Mouse (Mus musculus): ENCODE results near the gene Synj2.

Gene Synj2

DNA sequence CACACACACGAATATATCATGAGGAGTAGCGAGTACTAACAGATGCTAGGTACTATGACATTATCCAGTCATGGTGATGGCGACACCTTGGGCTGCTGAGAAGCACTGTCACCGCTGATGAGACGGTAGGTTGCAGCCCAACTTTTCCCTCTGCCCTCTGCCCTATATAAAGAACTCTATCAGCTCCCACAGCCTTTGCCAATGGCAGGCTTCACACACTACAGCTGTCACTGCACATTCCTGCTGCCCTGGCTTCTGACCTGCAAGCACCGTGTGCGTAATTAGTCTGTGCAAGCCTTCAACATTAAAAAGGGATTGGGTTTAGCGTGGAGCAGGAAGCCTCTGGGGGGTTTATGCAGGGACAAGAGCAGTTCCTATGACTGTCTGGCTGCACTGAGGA, 121.7 kb downstream of the Synj2 start:
- DNase-seq, result no peak

DNA sequence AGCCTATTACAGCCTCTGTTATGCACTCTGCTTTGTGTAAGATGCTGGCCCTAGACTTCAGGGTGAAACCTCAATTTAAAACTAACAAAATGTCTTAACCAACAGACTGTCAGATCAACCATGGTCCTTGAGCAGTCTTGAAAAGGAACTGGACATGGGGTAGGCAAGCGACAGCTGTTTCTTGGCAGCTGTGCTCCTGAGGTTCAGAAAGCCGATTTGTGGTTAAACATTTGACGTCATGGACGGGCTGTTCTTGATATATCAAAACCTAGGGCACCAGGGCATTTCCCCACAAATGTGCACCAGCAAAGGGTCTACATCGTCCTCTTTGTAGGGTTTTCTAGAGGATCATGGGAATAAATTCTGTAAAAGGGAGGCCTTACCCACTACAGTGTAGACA, 122.5 kb downstream of the Synj2 start:
- DNase-seq, result no peak

DNA sequence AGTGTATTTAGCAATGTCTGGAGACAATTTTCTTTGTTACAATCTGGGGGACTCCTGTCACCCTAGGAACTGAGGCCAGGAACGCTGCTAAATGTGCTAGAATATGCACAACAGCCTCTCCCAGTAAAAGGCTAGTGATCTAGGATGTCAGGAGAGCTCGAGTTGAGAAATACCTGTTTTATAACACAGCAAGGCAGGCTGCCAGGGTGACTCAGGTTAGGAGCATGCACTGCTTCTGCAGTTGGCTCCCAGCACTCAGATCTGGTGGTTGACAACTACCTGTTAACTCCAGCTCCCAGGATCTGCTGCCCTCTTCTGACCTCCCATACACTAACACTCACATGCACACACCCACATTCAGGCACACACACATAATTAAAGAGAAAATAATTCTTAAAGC, 124.9 kb downstream of the Synj2 start:
- DNase-seq, result no peak

DNA sequence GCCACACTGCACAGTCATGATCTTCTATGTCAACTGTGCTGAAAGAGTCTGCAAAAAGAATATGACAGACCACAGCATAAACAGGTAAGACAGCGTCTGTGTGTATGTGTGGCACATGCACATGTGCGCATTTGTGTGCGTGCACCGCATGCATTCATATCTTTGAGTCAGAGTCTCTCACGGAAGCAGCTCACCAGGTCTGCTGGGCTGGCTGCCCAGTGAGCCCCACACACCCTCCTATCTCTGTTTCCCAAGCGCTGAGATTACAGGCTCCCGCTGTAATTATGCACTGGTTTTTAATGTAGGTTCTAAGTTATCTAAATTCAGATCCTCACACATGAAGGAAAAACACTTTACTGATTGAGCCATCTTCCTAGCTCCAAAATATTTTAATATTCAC, 126.5 kb downstream of the Synj2 start:
- DNase-seq, result no peak

DNA sequence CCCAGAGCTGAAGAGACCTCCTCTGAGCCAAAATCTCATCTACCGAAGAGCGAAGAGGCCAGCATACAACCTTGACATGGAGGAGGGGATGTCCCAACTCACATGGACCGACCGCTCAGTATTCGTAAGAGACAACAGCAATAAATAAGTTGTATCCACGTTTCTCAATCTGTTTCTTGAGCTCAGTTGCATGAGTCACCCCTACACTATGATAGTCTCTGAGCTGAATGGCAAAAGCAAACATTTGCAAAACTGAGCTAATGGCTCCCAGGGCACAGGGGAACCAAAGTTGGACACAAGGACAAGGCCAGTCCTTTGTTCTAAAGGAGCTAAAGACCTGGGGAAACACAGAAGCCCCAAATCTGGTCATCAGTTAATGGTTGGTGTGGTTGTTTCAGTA, 128.8 kb downstream of the Synj2 start:
- DNase-seq, result no peak

DNA sequence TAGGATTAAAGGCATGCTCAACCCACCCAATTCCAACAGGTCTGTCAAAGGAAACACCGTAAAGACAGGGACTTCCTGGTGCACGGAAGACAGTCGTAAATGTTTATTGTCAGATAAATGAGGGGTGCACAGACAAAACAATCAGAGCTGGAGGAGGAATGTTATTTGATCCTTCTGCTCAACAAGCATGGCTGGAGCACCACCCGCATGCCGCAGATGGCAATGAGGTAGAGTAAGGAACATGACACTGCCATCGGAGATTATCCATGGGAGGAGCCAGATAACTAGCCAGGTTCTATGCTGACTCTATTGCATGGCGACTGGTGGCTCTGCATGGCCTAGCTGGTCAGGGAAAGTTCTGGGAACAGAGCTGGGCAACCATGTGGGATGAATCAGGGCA, 132.3 kb downstream of the Synj2 start:
- no peak for DNase-seq

DNA sequence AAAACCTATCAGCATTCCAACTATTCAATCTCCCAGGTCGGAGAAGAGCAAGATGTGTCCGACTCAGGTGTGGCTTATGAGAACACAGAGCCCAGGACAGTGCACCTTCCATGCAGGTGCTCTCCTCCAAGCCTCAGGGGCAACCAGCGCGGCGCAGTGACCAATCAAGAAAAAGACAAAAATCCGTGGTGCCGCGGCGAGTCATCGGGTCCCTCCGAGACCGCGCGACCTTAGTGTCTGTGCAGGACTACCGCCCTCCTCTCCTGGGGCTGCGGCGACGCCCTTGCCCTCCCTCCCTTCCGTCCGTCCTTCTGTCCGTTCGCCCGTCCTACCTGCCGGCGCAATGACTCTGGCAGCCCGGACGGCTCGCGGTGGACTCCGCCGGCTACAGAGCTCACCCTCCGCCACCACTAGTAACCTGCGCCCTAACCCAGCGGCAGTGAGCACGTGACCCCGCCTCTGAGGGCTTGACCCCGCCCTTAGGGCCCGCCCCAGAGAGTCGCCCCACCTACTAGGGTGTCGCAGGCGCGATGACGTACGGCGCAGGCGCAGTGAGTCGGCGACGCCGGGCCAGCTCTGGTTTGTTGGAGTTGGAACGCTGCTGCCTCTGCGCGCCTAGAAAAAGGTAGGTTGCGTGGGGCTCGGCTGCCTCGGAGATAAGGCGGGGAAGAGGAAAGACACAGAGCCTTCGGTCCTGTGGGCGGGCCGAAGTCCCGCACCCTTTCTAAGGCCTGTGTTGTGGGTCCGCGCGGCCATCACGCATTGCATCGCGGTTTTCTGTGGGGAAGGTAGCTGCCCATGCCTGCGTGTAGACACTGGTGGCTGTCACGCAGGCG, 138.4 kb downstream of the Synj2 start, which contains the start of the genes Serac1 and Gtf2h5:
Gene Serac1, minus strand, starts transcription at position 455 of the 836 bp plus-strand sequence.
Gene Gtf2h5, plus strand, starts transcription at position 500 of the 836 bp plus-strand sequence.
- peak; percentile 96 for DNase-seq

DNA sequence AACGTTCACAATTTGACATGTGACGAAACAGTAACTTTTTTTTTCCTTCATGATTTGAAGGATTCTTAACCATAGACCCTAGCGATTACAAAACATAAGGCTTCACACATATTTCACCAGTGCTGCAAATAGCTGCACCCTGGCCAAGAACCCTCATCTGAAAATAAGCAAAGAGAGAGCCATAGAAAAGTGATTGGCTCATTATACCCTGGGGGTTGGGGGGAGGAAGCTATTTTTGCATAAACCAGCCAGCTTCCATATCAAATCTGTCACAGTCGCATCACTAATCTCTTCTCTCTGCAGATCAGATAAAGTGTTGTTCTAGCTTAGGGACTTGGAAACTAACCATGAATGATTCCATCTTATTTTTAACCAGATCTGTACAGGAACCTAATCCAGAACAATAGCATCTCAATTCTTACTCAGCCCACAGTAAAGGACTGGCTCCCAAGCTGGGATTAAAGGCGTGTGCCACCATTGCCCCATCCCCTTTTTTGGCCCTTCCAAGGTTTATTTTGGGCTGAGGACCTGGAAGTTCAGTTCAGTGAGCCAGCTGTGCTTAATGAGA, 142.3 kb downstream of the Synj2 start:
- no peak for DNase-seq

DNA sequence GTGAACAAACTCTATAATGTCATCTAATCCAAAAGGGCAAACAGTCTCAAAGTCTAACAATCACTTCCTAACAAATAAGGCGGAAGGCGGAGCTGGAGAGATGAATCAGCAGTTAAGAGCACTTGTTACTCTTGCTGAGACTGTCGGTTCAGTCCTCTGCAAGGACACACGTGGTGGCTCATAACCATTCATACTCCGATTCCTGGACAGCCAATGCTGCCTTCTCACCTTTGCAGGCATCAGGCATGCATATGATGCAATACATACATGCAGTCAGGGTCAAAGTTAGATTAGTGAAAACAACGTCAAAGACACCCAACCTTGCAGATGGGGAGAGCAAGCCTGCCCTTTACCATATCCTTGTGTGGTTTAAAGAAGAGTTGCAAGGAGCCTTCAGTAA, 150.5 kb downstream of the Synj2 start:
- DNase-seq, result no peak

Measured in kidney, adult 11 months (tissue).